Mouse (Mus musculus): ENCODE results near the gene Sgk1. TPM values are rescaled to one million over a fixed set of nuclear protein-coding genes. Genes with fewer than 3 reads are reported as not detected.

The Sgk1 gene
- polyA plus RNA-seq, 1 experiment from 2014 or later: 86.9 TPM

DNA sequence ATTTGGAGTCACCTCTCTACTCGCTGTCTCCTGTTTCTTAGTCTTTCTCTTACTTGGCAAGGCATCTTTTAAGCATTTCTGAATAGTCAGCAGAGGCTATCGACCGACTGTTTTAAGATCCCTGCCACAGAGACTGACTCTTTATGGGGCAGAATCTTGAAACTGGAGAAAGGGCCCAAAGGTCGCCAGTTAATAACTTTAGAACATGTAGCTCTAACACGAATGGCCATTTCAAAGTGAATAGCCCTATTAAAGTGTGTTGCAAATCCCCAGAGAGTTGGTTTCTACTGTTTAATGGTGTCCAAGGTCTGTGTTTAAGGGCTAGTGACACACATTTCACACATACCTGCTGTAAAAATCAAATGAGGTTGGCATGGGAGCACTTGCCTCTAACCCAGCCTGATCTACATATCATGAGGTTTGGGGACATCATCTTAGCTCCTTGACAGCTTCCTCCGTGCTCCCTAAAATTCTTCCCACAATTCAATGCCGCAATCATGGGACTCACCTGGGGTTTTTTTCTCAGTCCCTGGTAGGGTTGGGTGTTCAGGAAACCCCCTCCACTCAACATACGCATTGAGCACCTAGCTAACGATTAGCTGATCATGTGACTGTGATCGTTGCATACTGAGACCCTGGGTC, 125.3 kb downstream of the Sgk1 start:
- ATAC-seq (no peak), DNase-seq (ENCODE audit: low spot score) (no peak)
- Histone ChIP-seq H3K4me2 (replicated peaks; ENCODE audit: low read depth, low read length) (no peak overlapping the region), H3K27ac (ENCODE audit: low read length) (no peak overlapping the region), H3K4me1 (ENCODE audit: insufficient read depth, low read depth, low read length) (no peaks in the 10 kb centered on the region), H3K9me3 (ENCODE audit: low read length) (no peaks in the 10 kb centered on the region), H3K9ac (replicated peaks; ENCODE audit: low read depth) (no peak overlapping the region), H3K36me3 (ENCODE audit: insufficient read depth, low read length) (no peaks in the 10 kb centered on the region), H3K27me3 (replicated peaks; ENCODE audit: insufficient read depth, low read length) (no peaks in the 10 kb centered on the region), H3K4me3 (ENCODE audit: low read depth, low read length) (no peak overlapping the region)
- WGBS: 85% methylated on average over 10 of the region's 10 CpGs
- TF ChIP-seq CTCF (IDR thresholded peaks at IDR 0.05): no peak
- TF ChIP-seq EP300 (IDR thresholded peaks at IDR 0.05): no peak

DNA sequence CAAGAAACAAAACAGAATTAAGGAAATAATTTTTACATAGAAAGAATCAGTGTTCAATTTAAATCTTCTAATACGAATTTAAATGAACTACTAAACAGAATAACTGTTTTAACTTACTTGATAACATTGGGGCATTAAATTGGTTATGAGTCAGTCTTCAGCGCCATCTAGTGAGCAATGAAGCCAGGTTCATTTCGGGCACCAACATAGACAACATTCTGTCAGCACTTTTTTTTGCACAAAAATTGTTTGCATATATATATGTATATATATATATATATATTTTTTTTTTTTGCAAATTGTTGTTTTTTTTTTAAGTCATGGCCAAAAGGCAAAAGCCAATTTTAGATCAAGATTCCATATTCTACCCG, 125.8 kb downstream of the Sgk1 start:
- TF ChIP-seq EP300 (IDR thresholded peaks at IDR 0.05): no peak
- TF ChIP-seq CTCF (IDR thresholded peaks at IDR 0.05): peak; percentile 77
- no peak for ATAC-seq
- WGBS: 30% methylated on average over 4 of the region's 4 CpGs
- H3K4me1 ChIP-seq (ENCODE audit: insufficient read depth, low read depth, low read length): no peaks in the 10 kb centered on the region
- peak; percentile 78 for DNase-seq (ENCODE audit: low spot score)
- H3K9ac ChIP-seq (replicated peaks; ENCODE audit: low read depth): no peak overlapping the region
- no peak overlapping the region for H3K4me3 ChIP-seq (ENCODE audit: low read depth, low read length)
- no peak overlapping the region for H3K27ac ChIP-seq (ENCODE audit: low read length)
- no peak overlapping the region for H3K4me2 ChIP-seq (replicated peaks; ENCODE audit: low read depth, low read length)
- no peaks in the 10 kb centered on the region for H3K36me3 ChIP-seq (ENCODE audit: insufficient read depth, low read length)
- H3K9me3 ChIP-seq (ENCODE audit: low read length): no peaks in the 10 kb centered on the region
- H3K27me3 ChIP-seq (replicated peaks; ENCODE audit: insufficient read depth, low read length): no peaks in the 10 kb centered on the region

DNA sequence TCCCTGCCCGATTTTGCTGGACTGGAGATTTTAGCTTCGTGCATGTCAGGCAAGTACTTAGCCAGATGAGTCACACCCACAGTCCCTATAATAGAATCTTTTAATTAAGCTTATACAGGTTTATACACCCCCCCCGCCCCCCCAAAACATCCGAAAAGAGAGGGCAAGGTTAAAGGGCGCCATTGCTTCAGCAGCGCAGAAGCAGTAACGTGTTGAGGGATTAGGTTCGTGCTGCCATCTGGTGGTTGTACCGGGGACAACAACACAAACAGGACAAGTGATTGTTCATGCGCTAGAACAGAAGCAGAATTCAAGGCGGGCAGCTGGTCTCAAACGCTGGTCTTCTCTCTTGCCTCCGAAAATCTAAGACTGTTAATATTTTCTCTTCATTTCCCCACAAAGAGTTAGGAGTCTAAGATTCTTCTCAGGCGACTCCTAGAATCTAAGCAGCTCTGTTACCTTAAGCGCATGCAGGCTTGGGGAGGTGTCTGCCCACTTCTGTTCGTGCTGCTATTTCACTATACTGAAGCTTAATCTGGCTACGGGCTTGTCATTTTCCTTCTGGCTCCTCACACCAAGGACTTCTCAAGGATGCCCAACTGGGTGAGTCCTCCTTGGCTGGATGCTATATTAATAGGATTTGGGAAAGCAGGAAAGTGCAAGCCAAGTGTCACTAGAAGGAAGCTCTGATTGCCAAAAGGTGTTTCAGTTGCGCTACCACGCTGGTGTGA, 128.3 kb downstream of the Sgk1 start:
- TF ChIP-seq EP300 (IDR thresholded peaks at IDR 0.05): no peak
- peak; percentile 86 for TF ChIP-seq CTCF (IDR thresholded peaks at IDR 0.05)
- WGBS: 34% methylated on average over 19 of the region's 19 CpGs
- Histone ChIP-seq H3K4me1 (ENCODE audit: insufficient read depth, low read depth, low read length) (no peaks in the 10 kb centered on the region), H3K4me3 (ENCODE audit: low read depth, low read length) (no peak overlapping the region), H3K9ac (replicated peaks; ENCODE audit: low read depth) (no peak overlapping the region), H3K27ac (ENCODE audit: low read length) (no peak overlapping the region), H3K36me3 (ENCODE audit: insufficient read depth, low read length) (no peaks in the 10 kb centered on the region), H3K4me2 (replicated peaks; ENCODE audit: low read depth, low read length) (no peak overlapping the region), H3K9me3 (ENCODE audit: low read length) (no peaks in the 10 kb centered on the region), H3K27me3 (replicated peaks; ENCODE audit: insufficient read depth, low read length) (no peaks in the 10 kb centered on the region)
- ATAC-seq (no peak; the same call in 1 of the 2 replicates), DNase-seq (ENCODE audit: low spot score) (peak; percentile 76)

DNA sequence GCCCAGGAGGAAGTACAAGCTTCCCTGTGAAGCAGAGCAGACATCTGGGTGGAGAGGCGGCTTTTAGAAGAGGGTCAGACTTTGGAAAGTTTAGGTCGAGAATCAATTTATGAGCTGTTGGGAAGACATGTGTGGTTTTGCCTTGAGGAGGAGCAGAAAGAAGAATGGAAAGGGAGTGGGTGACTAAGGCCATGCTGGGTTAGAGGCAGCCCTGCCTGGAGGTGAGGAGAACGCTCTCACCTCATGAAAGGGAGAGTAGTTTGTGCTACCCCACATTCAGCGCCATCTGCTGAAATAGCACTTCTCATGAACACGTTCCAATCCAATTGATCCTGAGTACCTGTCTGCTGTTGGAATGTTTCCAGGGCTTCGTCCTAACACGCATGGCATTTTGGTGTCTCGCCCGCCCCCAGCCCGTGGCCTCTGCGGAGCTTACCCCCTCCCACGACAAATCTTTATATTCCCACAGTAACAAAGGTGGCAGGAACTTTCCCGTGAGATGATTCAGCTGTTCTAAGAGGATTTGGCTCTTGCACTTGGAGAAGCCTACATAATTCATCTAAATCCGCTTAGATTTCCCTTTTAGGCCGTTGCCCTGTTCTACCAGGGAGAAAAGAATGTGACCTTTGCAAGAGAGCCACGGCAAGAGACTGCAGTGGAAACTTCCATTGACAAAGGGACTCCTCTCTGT, 135.6 kb downstream of the Sgk1 start:
- no peaks in the 10 kb centered on the region for H3K36me3 ChIP-seq (ENCODE audit: insufficient read depth, low read length)
- H3K27ac ChIP-seq (ENCODE audit: low read length): no peak overlapping the region
- DNase-seq (ENCODE audit: low spot score): peak; percentile 5
- no peak for TF ChIP-seq CTCF (IDR thresholded peaks at IDR 0.05)
- TF ChIP-seq EP300 (IDR thresholded peaks at IDR 0.05): no peak
- H3K9ac ChIP-seq (replicated peaks; ENCODE audit: low read depth): no peak overlapping the region
- H3K27me3 ChIP-seq (replicated peaks; ENCODE audit: insufficient read depth, low read length): no peaks in the 10 kb centered on the region
- 56% methylated on average over 16 of the region's 16 CpGs for WGBS
- no peaks in the 10 kb centered on the region for H3K9me3 ChIP-seq (ENCODE audit: low read length)
- ATAC-seq: no peak
- no peak overlapping the region for H3K4me2 ChIP-seq (replicated peaks; ENCODE audit: low read depth, low read length)
- H3K4me1 ChIP-seq (ENCODE audit: insufficient read depth, low read depth, low read length): no peaks in the 10 kb centered on the region
- no peak overlapping the region for H3K4me3 ChIP-seq (ENCODE audit: low read depth, low read length)

DNA sequence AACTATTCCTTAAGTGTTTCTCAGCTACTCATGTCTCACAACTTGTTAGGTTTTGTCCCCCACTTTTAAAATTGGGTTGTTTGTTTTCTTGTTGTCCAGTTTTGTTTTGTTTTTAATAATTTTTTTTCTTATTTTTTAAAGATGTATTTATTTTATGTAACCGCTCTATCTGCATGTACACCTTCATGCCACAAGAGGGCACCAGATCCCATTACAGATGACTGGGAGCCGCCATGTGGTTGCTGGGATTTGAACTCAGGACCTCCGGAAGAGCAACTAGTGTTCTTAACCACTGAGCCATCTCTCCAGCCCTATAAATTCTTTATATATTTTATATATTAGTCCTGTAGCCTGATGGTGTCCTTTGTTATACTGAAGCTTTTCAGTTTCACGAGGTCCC, 136.6 kb downstream of the Sgk1 start:
- DNase-seq (ENCODE audit: low spot score) (peak; percentile 4), ATAC-seq (no peak)
- TF ChIP-seq CTCF (IDR thresholded peaks at IDR 0.05): peak; percentile 20
- no peak for TF ChIP-seq EP300 (IDR thresholded peaks at IDR 0.05)
- no peaks in the 10 kb centered on the region for H3K36me3 ChIP-seq (ENCODE audit: insufficient read depth, low read length)
- no peaks in the 10 kb centered on the region for H3K4me1 ChIP-seq (ENCODE audit: insufficient read depth, low read depth, low read length)
- H3K27ac ChIP-seq (ENCODE audit: low read length): no peak overlapping the region
- no peak overlapping the region for H3K4me2 ChIP-seq (replicated peaks; ENCODE audit: low read depth, low read length)
- H3K9ac ChIP-seq (replicated peaks; ENCODE audit: low read depth): no peak overlapping the region
- no peak overlapping the region for H3K4me3 ChIP-seq (ENCODE audit: low read depth, low read length)
- 90% methylated on average over 4 of the region's 4 CpGs for WGBS
- no peaks in the 10 kb centered on the region for H3K9me3 ChIP-seq (ENCODE audit: low read length)
- no peaks in the 10 kb centered on the region for H3K27me3 ChIP-seq (replicated peaks; ENCODE audit: insufficient read depth, low read length)

DNA sequence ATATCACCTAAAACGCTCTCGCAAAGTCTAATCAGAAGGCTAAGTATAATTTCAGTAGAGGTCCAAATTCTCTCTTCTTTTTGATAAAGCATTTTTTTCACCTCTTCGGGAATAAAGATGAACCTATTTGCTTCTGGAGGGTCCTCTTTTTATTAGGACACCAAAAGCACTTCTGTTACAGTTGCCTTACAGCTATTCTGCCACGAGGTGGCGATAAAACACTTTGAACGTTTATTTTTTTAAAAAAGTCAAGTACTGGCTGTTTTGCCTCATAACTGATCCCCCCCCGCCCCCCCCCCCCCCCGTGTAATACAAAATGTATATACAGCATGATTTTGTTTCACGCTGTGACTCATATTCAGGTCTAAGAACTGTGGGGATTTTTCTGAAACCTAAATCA, 152.3 kb downstream of the Sgk1 start:
- Histone ChIP-seq H3K9ac (replicated peaks; ENCODE audit: low read depth) (no peak overlapping the region), H3K4me1 (ENCODE audit: insufficient read depth, low read depth, low read length) (no peaks in the 10 kb centered on the region), H3K9me3 (ENCODE audit: low read length) (no peaks in the 10 kb centered on the region), H3K27me3 (replicated peaks; ENCODE audit: insufficient read depth, low read length) (no peaks in the 10 kb centered on the region), H3K27ac (ENCODE audit: low read length) (no peak overlapping the region), H3K4me2 (replicated peaks; ENCODE audit: low read depth, low read length) (no peak overlapping the region), H3K36me3 (ENCODE audit: insufficient read depth, low read length) (no peaks in the 10 kb centered on the region), H3K4me3 (ENCODE audit: low read depth, low read length) (no peak overlapping the region)
- TF ChIP-seq EP300 (IDR thresholded peaks at IDR 0.05) (no peak), CTCF (IDR thresholded peaks at IDR 0.05) (peak; percentile 57)
- 6% methylated on average over 9 of the region's 9 CpGs for WGBS
- ATAC-seq (no peak), DNase-seq (ENCODE audit: low spot score) (peak; percentile 39)

Measured in lung, postnatal 0 days (tissue).